Mouse (Mus musculus) hindbrain, embryonic 12.5 days (tissue): ENCODE measurements around the gene Celf2. TPM values are rescaled to one million over a fixed set of nuclear protein-coding genes. Genes with fewer than 3 reads are reported as not detected.
"Not testable (repeated sequence)": the region's sequence is repeated elsewhere in the genome, so short reads cannot be mapped to it uniquely, and the experiment has no call there.

Experiments
- ATAC-seq: fragments of 200-750 bp; cut with Nextera tagmentation; 2 replicates; pipeline ENCODE4 v1.8.0; 2017; ENCODE audit warnings: moderate TSS enrichment; ENCODE audit not compliant: low FRiP score
- H3K27ac ChIP-seq: fragments of 300-500 bp; sonication (generic); 2 replicates; pipeline ENCODE4 v1.5.1; 2016; ENCODE audit warnings: mild to moderate bottlenecking
- H3K27me3 ChIP-seq: fragments of 300-500 bp; sonication (generic); 2 replicates; pipeline ENCODE4 v1.6.1; 2016; ENCODE audit warnings: mild to moderate bottlenecking
- H3K36me3 ChIP-seq: fragments of 300-500 bp; sonication (generic); 2 replicates; pipeline ENCODE4 v1.6.1; 2016; ENCODE audit warnings: mild to moderate bottlenecking
- H3K4me1 ChIP-seq: fragments of 300-500 bp; sonication (generic); 2 replicates; pipeline ENCODE4 v1.6.1; 2016
- H3K4me2 ChIP-seq: fragments of 300-500 bp; sonication (generic); replicated peaks from 2 replicates; pipeline ENCODE4 v1.6.1; 2016; ENCODE audit warnings: mild to moderate bottlenecking
- H3K4me3 ChIP-seq: fragments of 300-500 bp; sonication (generic); 2 replicates; pipeline ENCODE4 v1.5.1; 2016; ENCODE audit warnings: mild to moderate bottlenecking
- H3K9ac ChIP-seq: fragments of 300-500 bp; sonication (generic); 2 replicates; pipeline ENCODE4 v1.6.1; 2016; ENCODE audit warnings: mild to moderate bottlenecking, moderate library complexity
- H3K9me3 ChIP-seq: fragments of 300-500 bp; sonication (generic); replicated peaks from 2 replicates; pipeline ENCODE4 v1.6.1; 2016; ENCODE audit warnings: mild to moderate bottlenecking
- WGBS: fragments of 180-500 bp; shearing (Covaris S2); methylation state at CpG from one replicate; pipeline ENCODE4 v1.1.7; 2016; 5-methylcytosine and 5-hydroxymethylcytosine counted together
- polyA plus RNA-seq: library from polyadenylated mRNA; unstranded; fragments of >200 nt; fragmentation: Nextera tagmentation; extraction: Ambion mirVana; gene quantifications from 2 replicates; pipeline ENCODE4 v1.2.1, GENCODE M21; 2016

Celf2 gene
- polyA plus RNA-seq, 1 experiment from 2014 or later: 108 TPM

DNA sequence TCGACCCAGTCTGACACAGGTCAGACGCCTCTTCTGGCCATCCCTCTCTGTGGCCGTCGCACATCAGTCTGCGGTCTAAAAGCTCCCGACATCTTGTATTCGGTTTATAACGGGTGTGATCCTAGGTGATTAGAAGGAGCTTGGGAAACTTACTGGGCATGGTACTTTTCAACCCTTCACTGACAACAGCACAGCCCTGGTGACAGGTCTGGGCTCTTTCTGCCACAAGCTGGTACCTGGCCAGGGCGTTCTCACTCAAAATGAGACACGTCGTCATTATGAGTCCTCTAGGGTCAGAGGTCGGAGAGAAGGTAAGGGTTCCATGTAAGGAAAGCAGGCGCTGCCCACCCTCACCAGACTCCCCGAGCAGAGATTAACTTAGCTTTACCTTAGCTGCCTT lies 915.6 kb downstream of the Celf2 start:
- Histone ChIP-seq H3K27me3 (no peaks in the 10 kb centered on the region), H3K27ac (peak overlapping the region; percentile 60)

DNA sequence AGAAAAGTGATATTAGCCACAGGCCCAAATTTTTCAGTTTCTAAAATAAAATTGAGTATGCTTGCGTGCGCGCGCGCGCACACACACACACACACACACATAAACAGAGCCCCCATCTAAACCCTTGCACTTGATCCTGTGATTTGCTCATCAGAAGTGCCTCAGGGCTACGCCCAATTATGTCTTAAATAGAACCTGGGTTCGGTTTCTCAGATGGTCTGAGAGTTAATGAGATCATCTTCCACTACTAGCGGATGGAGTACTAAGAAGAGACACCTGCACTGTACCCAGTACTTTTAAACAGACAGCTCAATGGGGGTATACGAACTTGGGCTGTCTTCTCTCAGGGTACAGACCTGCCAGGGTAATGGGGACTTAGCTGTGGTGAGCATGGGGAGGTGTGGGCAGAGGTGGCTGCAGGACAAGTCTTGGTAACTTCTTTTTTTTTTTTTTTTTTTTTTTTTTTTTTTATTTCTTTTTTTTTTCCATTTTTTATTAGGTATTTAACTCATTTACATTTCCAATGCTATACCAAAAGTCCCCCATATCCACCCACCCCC lies 923.2 kb downstream of the Celf2 start:
- Histone ChIP-seq H3K27me3 (no peaks in the 10 kb centered on the region), H3K27ac (no peak overlapping the region), H3K4me2 (no peak overlapping the region), H3K9me3 (no peaks in the 10 kb centered on the region), H3K4me3 (no peak overlapping the region), H3K4me1 (no peaks in the 10 kb centered on the region), H3K9ac (no peak overlapping the region), H3K36me3 (peaks cover 9% of the 10 kb centered on the region; the same call in 1 of the 2 replicates)
- no peak for ATAC-seq
- 95% methylated on average over 10 of the region's 10 CpGs for WGBS

More for the DNA sequence above, 915.6 kb downstream of the Celf2 start:
- 76% methylated on average over 14 of the region's 14 CpGs for WGBS
- Histone ChIP-seq H3K36me3 (0 out of 2 replicates have a peak, but pooled peaks cover 3% of the 10 kb centered on the region), H3K4me3 (no peak overlapping the region), H3K9ac (no peak overlapping the region), H3K4me2 (no peak overlapping the region), H3K4me1 (peaks cover 16% of the 10 kb centered on the region), H3K9me3 (no peaks in the 10 kb centered on the region)
- no peak for ATAC-seq

DNA sequence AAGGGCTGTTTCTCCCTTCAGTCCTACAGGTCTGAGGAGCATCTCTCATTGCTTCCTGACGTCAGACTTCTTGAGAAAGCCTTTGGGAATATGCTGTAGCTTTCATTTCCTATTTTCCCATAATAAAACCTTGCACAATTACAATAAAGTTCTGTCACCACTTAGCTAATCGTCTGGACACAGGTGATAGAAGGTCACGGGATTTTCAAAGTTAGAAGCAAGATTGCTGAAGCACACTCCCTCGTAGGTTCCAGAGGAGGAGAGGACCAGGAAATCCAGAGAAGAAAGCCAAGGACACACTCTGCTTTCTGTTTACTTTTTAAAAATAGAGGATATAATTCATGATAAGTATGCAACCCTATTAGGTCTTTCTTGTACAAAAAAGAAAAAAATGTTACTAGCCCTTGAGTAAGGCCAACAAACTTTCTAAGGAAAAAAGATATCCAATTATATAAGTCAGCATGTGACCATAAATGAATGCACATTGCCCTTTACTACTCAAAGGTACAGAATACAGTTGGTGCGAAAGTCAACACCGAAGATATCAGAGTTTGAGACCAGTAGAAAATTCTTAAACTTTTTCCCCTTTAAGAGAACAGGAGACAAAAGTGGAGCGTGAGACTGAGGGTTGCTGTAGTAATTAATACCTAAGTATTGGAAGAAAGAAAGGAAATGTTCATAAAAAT lies 924.2 kb downstream of the Celf2 start:
- Histone ChIP-seq H3K27ac (no peak overlapping the region), H3K4me1 (no peaks in the 10 kb centered on the region), H3K36me3 (peaks cover 9% of the 10 kb centered on the region; the same call in 1 of the 2 replicates), H3K27me3 (no peaks in the 10 kb centered on the region), H3K9me3 (no peaks in the 10 kb centered on the region), H3K9ac (no peak overlapping the region), H3K4me2 (no peak overlapping the region), H3K4me3 (no peak overlapping the region)
- WGBS: 84% methylated on average over 7 of the region's 7 CpGs
- ATAC-seq: no peak

DNA sequence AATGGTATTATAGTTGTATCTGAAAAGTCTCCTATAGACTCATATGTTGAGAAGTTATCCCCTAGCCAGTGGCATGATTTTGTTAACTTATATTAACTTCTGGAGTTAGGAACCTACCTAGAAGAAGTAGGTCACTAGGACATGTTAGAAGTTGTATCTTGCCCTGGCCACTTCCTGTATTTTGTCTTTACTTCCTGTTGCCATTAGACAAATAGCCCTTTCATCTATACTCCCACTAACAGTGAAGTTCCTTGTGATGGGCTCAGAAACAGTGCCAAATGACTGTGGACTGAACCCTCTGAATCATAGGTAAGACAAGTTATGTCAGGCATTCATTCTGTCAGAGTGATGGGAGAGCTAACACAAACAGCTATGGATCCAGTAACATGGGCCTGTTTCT lies 926.7 kb downstream of the Celf2 start:
- Histone ChIP-seq H3K4me3 (no peak overlapping the region), H3K27me3 (no peaks in the 10 kb centered on the region), H3K9ac (no peak overlapping the region), H3K9me3 (no peaks in the 10 kb centered on the region), H3K36me3 (peaks cover 9% of the 10 kb centered on the region; the same call in 1 of the 2 replicates), H3K4me1 (no peaks in the 10 kb centered on the region), H3K27ac (no peak overlapping the region), H3K4me2 (no peak overlapping the region)
- ATAC-seq: no peak

DNA sequence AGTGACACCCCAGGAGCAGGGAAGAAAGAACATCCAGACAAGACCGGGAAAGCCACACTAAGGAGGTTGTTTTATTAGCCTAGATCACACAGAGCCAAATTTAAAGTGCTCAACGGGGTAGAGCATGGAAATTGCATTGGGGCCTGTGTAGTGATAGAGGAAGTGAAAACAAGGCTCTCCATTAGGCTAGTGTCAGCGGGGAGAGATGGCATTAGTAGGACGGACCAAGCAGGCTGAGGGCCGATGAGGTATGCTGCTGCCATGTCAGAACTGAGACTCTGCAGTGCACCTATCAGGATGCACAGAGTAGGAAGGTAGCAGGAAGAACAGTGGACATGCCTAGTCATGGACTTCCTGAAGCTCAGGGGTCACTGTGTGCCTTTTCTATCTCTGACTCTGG lies 929.3 kb downstream of the Celf2 start:
- H3K4me1 ChIP-seq: no peaks in the 10 kb centered on the region
- H3K4me3 ChIP-seq: no peak overlapping the region
- no peak overlapping the region for H3K9ac ChIP-seq
- H3K9me3 ChIP-seq: no peaks in the 10 kb centered on the region
- no peak overlapping the region for H3K4me2 ChIP-seq
- ATAC-seq: 0 out of 2 replicates have a peak, but pooled peaks have one; percentile 35
- no peaks in the 10 kb centered on the region for H3K27me3 ChIP-seq
- H3K27ac ChIP-seq: 0 out of 2 replicates have a peak overlapping the region, but pooled peaks have one; percentile 19
- H3K36me3 ChIP-seq: peaks cover 2% of the 10 kb centered on the region; the same call in 1 of the 2 replicates
- WGBS: 82% methylated on average over 5 of the region's 5 CpGs

DNA sequence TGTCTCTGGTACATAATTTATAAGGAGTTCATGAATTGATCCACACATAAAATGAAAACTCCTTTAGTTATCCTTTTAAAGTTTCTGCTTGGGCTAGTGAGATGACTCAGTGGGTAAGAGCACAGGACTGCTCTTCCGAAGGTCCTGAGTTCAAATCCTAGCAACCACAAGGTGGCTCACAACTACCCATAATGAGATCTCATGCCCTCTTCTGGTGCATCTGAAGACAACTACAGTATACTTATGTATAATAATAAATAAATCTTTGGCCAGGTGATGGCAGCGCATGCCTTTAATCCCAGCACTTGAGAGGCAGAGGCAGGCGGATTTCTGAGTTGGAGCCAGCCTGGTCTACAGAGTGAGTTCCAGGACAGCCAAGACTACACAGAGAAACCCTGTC lies 934.0 kb downstream of the Celf2 start:
- H3K4me3 ChIP-seq, H3K27me3 ChIP-seq, ATAC-seq, H3K4me2 ChIP-seq, H3K4me1 ChIP-seq, H3K9ac ChIP-seq, H3K9me3 ChIP-seq, H3K36me3 ChIP-seq, H3K27ac ChIP-seq: not testable (repeated sequence)
- WGBS: 98% methylated on average over 3 of the region's 3 CpGs

DNA sequence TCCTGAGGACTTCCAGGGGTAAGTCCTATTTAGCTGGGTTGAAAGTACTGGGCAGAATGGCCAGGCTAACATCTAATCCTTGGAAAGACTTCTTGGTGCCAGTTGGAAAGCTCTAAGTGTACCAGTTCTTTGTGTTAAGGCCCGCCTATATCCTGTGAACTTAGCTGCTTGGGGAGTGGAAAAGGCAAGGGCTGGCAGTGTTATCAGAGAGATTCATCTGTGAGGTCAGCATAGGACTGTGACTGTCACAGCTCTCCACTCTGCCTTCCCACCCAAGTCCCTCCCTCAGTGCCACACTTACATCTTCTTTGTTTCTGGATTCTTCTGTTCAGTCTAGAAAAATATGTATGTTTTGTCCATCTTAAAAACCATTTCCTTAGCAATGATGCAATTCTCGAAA lies 935.7 kb downstream of the Celf2 start:
- 92% methylated on average over 2 of the region's 2 CpGs for WGBS
- Histone ChIP-seq H3K27me3 (no peaks in the 10 kb centered on the region), H3K4me3 (no peak overlapping the region), H3K27ac (no peak overlapping the region), H3K9me3 (no peaks in the 10 kb centered on the region), H3K4me2 (no peak overlapping the region), H3K4me1 (no peaks in the 10 kb centered on the region), H3K36me3 (no peaks in the 10 kb centered on the region), H3K9ac (no peak overlapping the region)
- no peak for ATAC-seq

DNA sequence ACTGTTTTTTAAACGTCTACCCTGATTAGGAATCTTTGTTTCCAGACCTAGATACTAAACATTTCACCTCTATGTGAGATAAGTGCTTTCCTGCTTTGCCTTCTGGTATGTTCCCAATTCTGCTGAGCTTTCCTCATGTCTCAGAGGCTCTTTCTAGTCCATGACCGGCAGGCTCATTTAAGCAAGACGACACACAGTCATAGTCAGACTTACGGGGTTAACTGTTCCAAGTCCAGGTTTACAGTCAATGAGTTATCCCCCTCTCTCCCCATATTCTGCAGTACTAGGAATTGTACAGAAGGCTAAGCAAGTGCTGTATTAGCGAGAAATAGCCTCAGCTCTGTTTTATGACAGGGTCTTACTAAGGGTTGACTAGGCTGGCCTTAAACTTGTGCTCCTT lies 936.4 kb downstream of the Celf2 start:
- WGBS: 85% methylated on average over 5 of the region's 5 CpGs

DNA sequence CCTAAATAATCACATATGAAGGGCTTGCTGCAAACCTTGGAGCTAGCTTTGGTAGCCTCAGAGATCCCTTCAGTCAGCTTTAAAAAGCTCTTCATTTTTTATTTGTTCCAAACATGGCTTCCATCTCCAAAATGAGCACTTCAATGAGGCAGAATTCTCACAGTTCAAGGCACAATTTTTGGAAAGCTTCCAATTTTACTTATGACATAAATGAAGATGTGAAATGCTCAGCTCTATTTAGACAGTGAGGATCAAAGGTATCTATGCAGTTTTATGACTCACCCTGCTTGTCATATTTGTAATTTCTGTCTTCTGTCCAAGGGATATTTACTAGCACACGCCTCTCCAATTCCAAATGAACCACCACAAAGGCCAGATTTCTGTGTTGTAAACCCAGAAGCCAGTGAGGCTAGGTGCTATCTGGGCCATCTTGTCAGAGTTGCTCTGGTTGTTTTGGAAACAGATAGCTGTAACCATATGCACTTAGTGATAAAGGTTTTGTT lies 940.3 kb downstream of the Celf2 start:
- no peaks in the 10 kb centered on the region for H3K27me3 ChIP-seq

More for the DNA sequence above, 936.4 kb downstream of the Celf2 start:
- H3K4me3 ChIP-seq: no peak overlapping the region
- no peaks in the 10 kb centered on the region for H3K4me1 ChIP-seq
- H3K9me3 ChIP-seq: no peaks in the 10 kb centered on the region
- H3K9ac ChIP-seq: no peak overlapping the region
- no peaks in the 10 kb centered on the region for H3K36me3 ChIP-seq
- no peak overlapping the region for H3K4me2 ChIP-seq
- no peaks in the 10 kb centered on the region for H3K27me3 ChIP-seq
- H3K27ac ChIP-seq: no peak overlapping the region
- no peak for ATAC-seq

DNA sequence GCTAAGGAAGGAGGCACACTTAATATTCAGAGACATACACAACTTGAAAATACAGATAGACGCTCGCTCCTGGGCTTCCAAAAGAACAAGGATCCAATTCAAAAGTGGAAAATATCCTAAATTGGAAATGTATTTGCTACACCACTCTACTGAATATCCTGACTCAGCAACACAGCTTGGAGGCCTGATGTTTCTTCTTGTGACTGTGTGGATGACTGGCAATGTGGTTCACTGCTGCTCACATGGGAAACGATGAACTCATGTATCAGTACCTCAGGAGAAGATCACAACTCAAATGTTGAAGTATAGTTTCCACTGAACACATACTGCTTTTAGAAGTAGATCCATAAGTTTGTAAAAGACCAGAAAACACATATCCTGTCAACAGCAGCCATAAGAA lies 944.2 kb downstream of the Celf2 start:
- Histone ChIP-seq H3K27ac (no peak overlapping the region), H3K4me1 (no peaks in the 10 kb centered on the region), H3K4me3 (no peak overlapping the region), H3K4me2 (no peak overlapping the region), H3K9ac (no peak overlapping the region), H3K36me3 (0 out of 2 replicates have a peak, but pooled peaks cover 8% of the 10 kb centered on the region), H3K27me3 (no peaks in the 10 kb centered on the region), H3K9me3 (no peaks in the 10 kb centered on the region)
- 88% methylated on average over 3 of the region's 3 CpGs for WGBS
- ATAC-seq: no peak

More for the DNA sequence above, 940.3 kb downstream of the Celf2 start:
- no peaks in the 10 kb centered on the region for H3K36me3 ChIP-seq
- no peak for ATAC-seq
- H3K27ac ChIP-seq: no peak overlapping the region
- no peaks in the 10 kb centered on the region for H3K9me3 ChIP-seq
- no peaks in the 10 kb centered on the region for H3K4me1 ChIP-seq
- no peak overlapping the region for H3K9ac ChIP-seq
- no peak overlapping the region for H3K4me2 ChIP-seq
- no peak overlapping the region for H3K4me3 ChIP-seq
- 89% methylated on average over 1 of the region's 1 CpGs for WGBS

DNA sequence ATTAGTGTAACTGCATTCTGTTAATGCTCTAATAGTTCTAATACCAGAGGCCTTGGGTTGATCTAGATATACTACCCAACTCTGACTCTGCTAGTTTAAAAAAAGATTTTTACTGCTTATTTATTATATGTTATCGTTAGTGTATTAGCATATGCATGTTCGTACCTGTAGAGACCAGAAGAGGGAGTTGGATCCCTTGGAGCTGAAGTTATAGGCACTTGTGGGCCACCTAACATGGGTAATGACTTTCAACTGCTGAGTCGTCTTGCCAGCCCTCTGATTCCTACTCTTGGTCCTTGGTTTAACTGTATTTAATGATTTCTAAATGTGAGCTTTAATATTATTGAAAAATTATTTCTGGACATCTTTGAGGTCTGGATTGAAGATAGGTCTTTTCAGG lies 948.0 kb downstream of the Celf2 start:
- ATAC-seq: no peak
- Histone ChIP-seq H3K4me1 (no peaks in the 10 kb centered on the region), H3K27me3 (no peaks in the 10 kb centered on the region), H3K4me3 (no peak overlapping the region), H3K9me3 (no peaks in the 10 kb centered on the region), H3K27ac (no peak overlapping the region), H3K36me3 (peaks cover 13% of the 10 kb centered on the region; the same call in 1 of the 2 replicates), H3K4me2 (no peak overlapping the region), H3K9ac (no peak overlapping the region)
- WGBS: 92% methylated on average over 3 of the region's 3 CpGs

DNA sequence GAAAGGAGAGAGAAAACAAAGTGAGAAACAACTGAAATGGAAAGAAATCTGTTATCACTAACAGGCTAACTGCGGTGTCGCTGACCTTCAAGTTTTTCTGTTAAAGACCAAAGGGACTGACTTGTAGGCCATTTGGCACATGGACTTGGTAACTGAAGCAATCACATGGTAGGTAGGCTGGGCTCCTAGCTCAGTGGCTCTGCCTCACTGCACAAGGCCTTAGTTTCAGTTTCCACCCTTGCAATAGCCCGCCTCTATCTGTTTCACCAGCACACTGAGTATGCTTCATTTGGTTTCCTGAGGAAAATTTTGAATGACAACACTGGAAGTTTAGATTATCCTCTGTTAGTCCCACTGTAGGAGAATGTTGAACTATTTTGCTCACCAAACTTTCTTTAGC lies 948.6 kb downstream of the Celf2 start:
- ATAC-seq: no peak
- WGBS: 98% methylated on average over 3 of the region's 3 CpGs

DNA sequence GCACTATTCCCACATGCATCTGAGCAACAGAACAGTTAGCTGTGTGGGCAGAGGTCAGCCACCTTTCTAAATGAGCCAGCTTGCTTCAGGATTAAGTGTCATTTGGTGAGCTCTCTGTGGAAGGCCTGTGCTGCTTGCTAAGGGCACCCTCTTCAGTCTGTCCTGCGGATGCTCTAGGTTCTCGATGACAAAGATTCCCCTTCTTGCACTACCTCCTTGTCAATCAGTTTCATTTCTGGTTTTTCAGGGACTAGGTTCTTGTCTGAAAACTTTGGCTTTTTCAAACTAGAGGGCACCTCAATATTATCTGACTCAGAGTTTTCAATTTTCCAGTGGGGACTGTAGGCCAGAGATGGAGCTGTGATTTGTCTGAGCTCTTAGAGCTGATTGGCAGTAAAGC lies 949.8 kb downstream of the Celf2 start:
- H3K4me1 ChIP-seq: no peaks in the 10 kb centered on the region
- ATAC-seq: no peak
- H3K4me3 ChIP-seq: no peak overlapping the region

More for the DNA sequence above, 948.6 kb downstream of the Celf2 start:
- no peak overlapping the region for H3K4me2 ChIP-seq
- peaks cover 15% of the 10 kb centered on the region; the same call in 1 of the 2 replicates for H3K36me3 ChIP-seq
- H3K9ac ChIP-seq: no peak overlapping the region
- no peak overlapping the region for H3K27ac ChIP-seq
- no peaks in the 10 kb centered on the region for H3K27me3 ChIP-seq
- H3K9me3 ChIP-seq: no peaks in the 10 kb centered on the region
- H3K4me3 ChIP-seq: no peak overlapping the region
- no peaks in the 10 kb centered on the region for H3K4me1 ChIP-seq

More for the DNA sequence above, 949.8 kb downstream of the Celf2 start:
- H3K27ac ChIP-seq: no peak overlapping the region
- no peak overlapping the region for H3K4me2 ChIP-seq
- H3K9ac ChIP-seq: no peak overlapping the region
- peaks cover 15% of the 10 kb centered on the region; the same call in 1 of the 2 replicates for H3K36me3 ChIP-seq
- 93% methylated on average over 2 of the region's 2 CpGs for WGBS
- no peaks in the 10 kb centered on the region for H3K27me3 ChIP-seq
- no peaks in the 10 kb centered on the region for H3K9me3 ChIP-seq
